Mouse (Mus musculus) hindbrain, embryonic 10.5 days (tissue): ENCODE data around the gene Gpr107. TPM values are rescaled to one million over a fixed set of nuclear protein-coding genes. Genes with fewer than 3 reads are reported as not detected.

Experiments
- DNase-seq: peaks from one replicate; pipeline ENCODE4 v3.0.0-alpha.2; 2017; ENCODE audit warnings: low spot score
- H3K27ac ChIP-seq: fragments of 300-500 bp; sonication (generic); 2 replicates; pipeline ENCODE4 v1.5.1; 2016; ENCODE audit warnings: mild to moderate bottlenecking, moderate library complexity
- H3K27me3 ChIP-seq: fragments of 300-500 bp; sonication (generic); 2 replicates; pipeline ENCODE4 v1.6.1; 2016; ENCODE audit warnings: mild to moderate bottlenecking; ENCODE audit not compliant: poor library complexity, insufficient read depth, severe bottlenecking
- H3K36me3 ChIP-seq: fragments of 300-500 bp; sonication (generic); 2 replicates; pipeline ENCODE4 v1.6.1; 2016; ENCODE audit warnings: mild to moderate bottlenecking, moderate library complexity
- H3K4me1 ChIP-seq: fragments of 300-500 bp; sonication (generic); replicated peaks from 2 replicates; pipeline ENCODE4 v1.6.1; 2016; ENCODE audit warnings: mild to moderate bottlenecking
- H3K4me3 ChIP-seq: fragments of 300-500 bp; sonication (generic); 2 replicates; pipeline ENCODE4 v1.5.1; 2016; ENCODE audit warnings: mild to moderate bottlenecking, moderate library complexity
- H3K9me3 ChIP-seq: fragments of 300-500 bp; sonication (generic); 2 replicates; pipeline ENCODE4 v1.6.1; 2016; ENCODE audit warnings: mild to moderate bottlenecking, moderate library complexity
- WGBS: fragments of 180-500 bp; shearing (Covaris S2); methylation state at CpG from one replicate; pipeline ENCODE4 v1.1.7; 2016; 5-methylcytosine and 5-hydroxymethylcytosine counted together
- polyA plus RNA-seq: library from polyadenylated mRNA; unstranded; fragments of >200 nt; fragmentation: Nextera tagmentation; extraction: Ambion mirVana; gene quantifications from 2 replicates; pipeline ENCODE4 v1.2.1, GENCODE M21; 2016

Gpr107 gene
- 35.1 and 35.5 TPM in 2 replicates for polyA plus RNA-seq

DNA sequence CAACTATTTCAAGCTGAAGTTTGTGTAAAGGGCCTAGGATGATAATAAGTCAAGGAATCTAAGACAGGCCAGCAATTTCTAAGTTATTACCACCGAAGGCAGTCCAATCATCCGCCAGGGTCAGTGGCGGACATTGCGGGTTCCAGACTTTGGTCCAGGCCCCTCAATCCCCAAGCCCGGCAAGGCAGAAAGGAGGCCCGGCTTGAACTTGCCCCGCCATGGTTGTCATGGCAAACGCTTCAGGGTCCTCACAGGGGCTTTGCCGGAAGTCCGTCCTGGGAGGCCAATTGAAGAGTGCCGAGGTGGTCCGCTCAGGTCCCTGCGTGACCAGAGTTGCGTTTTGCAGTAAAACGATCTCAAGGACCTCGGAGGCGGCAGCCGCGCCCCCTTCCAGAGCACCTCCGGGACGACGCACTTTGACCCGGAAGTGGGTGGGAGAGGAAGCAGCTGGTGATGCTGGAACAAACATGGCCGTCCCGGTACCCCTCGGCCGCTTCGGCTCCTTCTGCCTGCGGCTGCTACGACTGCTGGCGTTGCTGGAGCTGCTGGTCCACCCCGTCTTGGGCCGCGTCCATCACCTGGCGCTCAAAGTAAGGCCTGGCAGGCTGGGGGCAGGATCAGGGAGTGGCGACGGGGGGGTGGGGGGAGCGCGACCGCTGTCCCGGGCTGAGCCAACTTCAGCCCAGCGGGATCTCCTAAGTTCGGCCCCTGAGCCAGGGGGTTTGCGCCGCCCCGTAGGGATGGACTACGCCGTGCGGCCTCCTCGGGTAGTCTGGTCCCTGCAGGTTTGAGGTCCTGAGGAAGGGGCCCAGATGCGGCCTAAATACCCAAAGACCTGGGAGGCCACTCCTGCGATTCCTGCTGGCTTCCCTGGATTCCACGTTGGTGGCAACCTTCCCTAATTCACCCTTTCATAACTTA lies at the start of gene Gpr107:
Gpr107 (plus strand) TSS at position 425 of the 921 bp plus-strand sequence.
- Histone ChIP-seq H3K4me1 (peaks cover 29% of the 10 kb centered on the region), H3K36me3 (peaks cover 28% of the 10 kb centered on the region), H3K9me3 (no peaks in the 10 kb centered on the region), H3K4me3 (peak within 1 kb of the TSS; percentile 99), H3K27ac (peak within 1 kb of the TSS; percentile 96), H3K27me3 (no peaks in the 10 kb centered on the region)
- WGBS = under 1% methylated on average over 53 of the region's 53 CpGs
- DNase-seq = peak; percentile 91

DNA sequence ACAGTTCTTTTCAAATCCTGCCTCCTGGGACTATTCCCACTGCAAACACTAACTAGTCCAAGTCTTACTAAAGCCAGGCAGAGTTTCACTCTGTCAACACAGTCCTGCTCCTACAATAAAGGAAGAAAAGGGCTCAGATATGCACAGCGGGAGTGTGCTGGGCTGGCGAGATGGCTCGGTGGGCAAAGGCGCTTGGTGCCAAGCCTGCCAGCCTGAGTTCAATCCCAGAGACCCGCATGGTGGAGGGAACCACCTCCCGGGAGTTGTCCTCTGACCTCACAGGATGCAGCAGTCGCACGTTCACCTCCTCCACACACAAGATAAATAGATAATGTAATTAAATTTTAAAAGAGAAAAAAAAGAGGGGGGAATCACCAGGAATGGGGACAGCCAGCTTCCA lies 48.8 kb upstream of the Gpr107 start:
- Histone ChIP-seq H3K27ac (no peak overlapping the region), H3K9me3 (0 out of 2 replicates have a peak, but pooled peaks cover 3% of the 10 kb centered on the region), H3K27me3 (no peaks in the 10 kb centered on the region), H3K36me3 (peaks cover 12% of the 10 kb centered on the region), H3K4me1 (peaks cover 32% of the 10 kb centered on the region), H3K4me3 (no peak overlapping the region)
- WGBS = 73% methylated on average over 8 of the region's 8 CpGs
- DNase-seq = no peak

GRCm38 (mm10) chr2:31105279-31105678 lies 46.8 kb upstream of the Gpr107 start:
- WGBS = 82% methylated on average over 3 of the region's 3 CpGs
- H3K27me3 ChIP-seq = no peaks in the 10 kb centered on the region
- DNase-seq = no peak
- peaks cover 5% of the 10 kb centered on the region for H3K36me3 ChIP-seq
- H3K9me3 ChIP-seq = 0 out of 2 replicates have a peak, but pooled peaks cover 1% of the 10 kb centered on the region
- no peak overlapping the region for H3K4me3 ChIP-seq
- H3K4me1 ChIP-seq = peaks cover 33% of the 10 kb centered on the region
- H3K27ac ChIP-seq = no peak overlapping the region

DNA sequence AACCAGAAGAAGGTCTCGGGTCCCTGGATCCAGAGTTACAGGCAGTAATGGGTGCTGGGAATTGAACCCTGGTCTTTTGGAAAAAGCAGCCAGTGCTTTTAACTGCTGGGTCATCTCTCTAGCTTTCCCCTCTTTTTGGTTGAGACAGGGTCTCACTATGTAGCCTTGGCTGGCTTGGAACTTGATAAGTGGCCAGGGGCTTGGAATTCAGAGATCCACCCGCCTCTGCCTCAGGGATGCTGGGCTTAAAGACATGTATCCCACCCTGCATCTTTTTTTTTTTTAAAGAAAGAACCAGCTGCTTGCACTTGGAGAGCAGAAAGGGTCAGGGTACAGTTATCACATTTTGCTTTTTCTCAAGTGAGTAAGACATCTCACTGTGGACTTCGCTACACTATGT lies 46.1 kb upstream of the Gpr107 start:
- no peak overlapping the region for H3K4me3 ChIP-seq
- H3K27ac ChIP-seq = no peak overlapping the region
- H3K36me3 ChIP-seq = peaks cover 3% of the 10 kb centered on the region
- 90% methylated on average over 3 of the region's 3 CpGs for WGBS
- no peaks in the 10 kb centered on the region for H3K27me3 ChIP-seq
- no peaks in the 10 kb centered on the region for H3K9me3 ChIP-seq
- DNase-seq = no peak
- peaks cover 33% of the 10 kb centered on the region for H3K4me1 ChIP-seq

GRCm38 (mm10) chr2:31106621-31107320 lies 45.3 kb upstream of the Gpr107 start:
- H3K27me3 ChIP-seq = no peaks in the 10 kb centered on the region
- peaks cover 27% of the 10 kb centered on the region for H3K4me1 ChIP-seq
- H3K36me3 ChIP-seq = no peaks in the 10 kb centered on the region; the same call in 1 of the 2 replicates
- H3K27ac ChIP-seq = peak overlapping the region; percentile 41; the same call in 1 of the 2 replicates
- 61% methylated on average over 11 of the region's 11 CpGs for WGBS
- no peak for DNase-seq
- H3K9me3 ChIP-seq = no peaks in the 10 kb centered on the region
- H3K4me3 ChIP-seq = no peak overlapping the region

GRCm38 (mm10) chr2:31108186-31108585 lies 43.9 kb upstream of the Gpr107 start:
- WGBS = 77% methylated on average over 6 of the region's 6 CpGs
- no peaks in the 10 kb centered on the region for H3K9me3 ChIP-seq
- H3K4me1 ChIP-seq = peaks cover 24% of the 10 kb centered on the region
- no peaks in the 10 kb centered on the region for H3K27me3 ChIP-seq
- H3K4me3 ChIP-seq = no peak overlapping the region
- H3K36me3 ChIP-seq = no peaks in the 10 kb centered on the region; the same call in 1 of the 2 replicates
- DNase-seq = no peak
- no peak overlapping the region; the same call in 1 of the 2 replicates for H3K27ac ChIP-seq

GRCm38 (mm10) chr2:31109960-31110548 lies 42.1 kb upstream of the Gpr107 start:
- H3K27ac ChIP-seq = no peak overlapping the region
- H3K9me3 ChIP-seq = peaks cover 5% of the 10 kb centered on the region; the same call in 1 of the 2 replicates
- no peak for DNase-seq
- peaks cover 23% of the 10 kb centered on the region for H3K4me1 ChIP-seq
- no peak overlapping the region for H3K4me3 ChIP-seq
- H3K36me3 ChIP-seq = peaks cover 4% of the 10 kb centered on the region; the same call in 1 of the 2 replicates
- WGBS = 80% methylated on average over 12 of the region's 12 CpGs
- H3K27me3 ChIP-seq = no peaks in the 10 kb centered on the region

- no peaks in the 10 kb centered on the region for H3K27me3 ChIP-seq
- 92% methylated on average over 6 of the region's 6 CpGs for whole genome bisulfite sequencing
- peaks cover 4% of the 10 kb centered on the region; the same call in 1 of the 2 replicates for H3K36me3 ChIP-seq
- H3K9me3 ChIP-seq = peaks cover 5% of the 10 kb centered on the region; the same call in 1 of the 2 replicates
- peaks cover 35% of the 10 kb centered on the region for H3K4me1 ChIP-seq
- H3K4me3 ChIP-seq = no peak overlapping the region
- no peak for DNase-seq
- no peak overlapping the region for H3K27ac ChIP-seq
Measured at GRCm38 (mm10) chr2:31111685-31112084, 40.4 kb upstream of the Gpr107 start.

GRCm38 (mm10) chr2:31114205-31114604 lies 37.9 kb upstream of the Gpr107 start:
- Histone ChIP-seq H3K36me3 (peaks cover 4% of the 10 kb centered on the region; the same call in 1 of the 2 replicates), H3K4me3 (no peak overlapping the region), H3K27me3 (no peaks in the 10 kb centered on the region), H3K27ac (no peak overlapping the region), H3K4me1 (peaks cover 19% of the 10 kb centered on the region), H3K9me3 (peaks cover 5% of the 10 kb centered on the region; the same call in 1 of the 2 replicates)
- WGBS = 97% methylated on average over 2 of the region's 2 CpGs
- no peak for DNase-seq

DNA sequence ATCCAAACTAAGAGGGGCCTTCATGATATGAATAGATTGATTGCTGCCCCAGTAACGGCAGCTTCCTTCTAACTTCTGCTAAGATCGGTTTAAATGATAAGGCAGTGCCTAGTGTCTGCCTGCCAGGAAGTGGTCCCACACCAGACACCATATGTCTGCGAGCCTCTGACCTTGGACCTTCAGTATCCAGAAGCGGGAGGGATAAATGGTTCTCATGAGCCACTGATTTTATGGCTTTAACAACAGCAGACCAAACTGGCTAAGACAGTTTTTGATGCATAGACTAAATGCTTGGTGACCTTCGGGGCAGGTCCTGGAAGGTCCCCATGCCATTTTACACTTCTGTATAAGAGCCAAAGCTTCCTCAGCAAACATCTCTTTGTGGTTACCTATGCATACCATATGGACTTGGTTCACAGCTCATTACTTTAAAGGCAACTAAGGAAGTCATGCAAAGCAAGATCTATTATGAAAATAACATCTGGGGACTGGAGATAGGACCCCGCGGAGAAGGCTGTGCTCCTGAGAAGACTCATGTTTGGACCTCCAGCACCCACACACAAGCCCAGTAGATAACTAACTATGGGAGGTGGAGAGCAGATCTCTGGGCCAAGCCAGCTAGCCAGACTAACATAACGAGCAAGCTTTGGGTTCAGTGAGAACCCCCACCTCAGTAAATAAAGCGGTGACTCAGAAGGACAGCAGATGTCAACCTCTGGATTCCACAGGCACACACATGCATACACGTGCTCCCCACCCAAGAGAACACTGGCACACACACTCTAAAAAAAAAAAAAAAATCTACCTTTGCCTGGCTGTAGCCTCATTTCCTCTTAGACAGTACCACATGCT lies 36.8 kb upstream of the Gpr107 start:
- WGBS = 75% methylated on average over 10 of the region's 10 CpGs
- no peak for DNase-seq
- H3K27me3 ChIP-seq = no peaks in the 10 kb centered on the region
- H3K4me3 ChIP-seq = no peak overlapping the region
- H3K4me1 ChIP-seq = peaks cover 19% of the 10 kb centered on the region
- H3K9me3 ChIP-seq = peaks cover 5% of the 10 kb centered on the region; the same call in 1 of the 2 replicates
- 0 out of 2 replicates have a peak overlapping the region, but pooled peaks have one; percentile 35 for H3K27ac ChIP-seq
- peaks cover 4% of the 10 kb centered on the region; the same call in 1 of the 2 replicates for H3K36me3 ChIP-seq

GRCm38 (mm10) chr2:31115943-31116731 lies 36.0 kb upstream of the Gpr107 start:
- peak; percentile 29 for DNase-seq
- WGBS = 69% methylated on average over 10 of the region's 10 CpGs
- peaks cover 19% of the 10 kb centered on the region for H3K4me1 ChIP-seq

More at GRCm38 (mm10) chr2:31115943-31116731, 36.0 kb upstream of the Gpr107 start:
- H3K36me3 ChIP-seq = peaks cover 4% of the 10 kb centered on the region; the same call in 1 of the 2 replicates
- peaks cover 5% of the 10 kb centered on the region; the same call in 1 of the 2 replicates for H3K9me3 ChIP-seq
- H3K27me3 ChIP-seq = no peaks in the 10 kb centered on the region
- no peak overlapping the region for H3K4me3 ChIP-seq
- H3K27ac ChIP-seq = peak overlapping the region; percentile 67; the same call in 1 of the 2 replicates
